Mouse (Mus musculus) c-Kit-negative CD71-positive TER-119-positive erythroid progenitor cells, embryonic 14.5 days (primary cell): ENCODE measurements around the gene Cenpb.

ENCODE experiments used
- DNase-seq: peaks from one replicate; pipeline ENCODE4 v3.0.0-alpha.2; 2013; ENCODE audit warnings: low read depth, low spot score

Gene Cenpb

GRCm38 (mm10) chr2:131200710-131201109 is 20.8 kb upstream of the Cenpb start:
- DNase-seq = no peak

GRCm38 (mm10) chr2:131196606-131197316 is 16.9 kb upstream of the Cenpb start:
- DNase-seq = no peak

GRCm38 (mm10) chr2:131191005-131191390 is 11.1 kb upstream of the Cenpb start:
- no peak for DNase-seq

- no peak for DNase-seq
Measured at GRCm38 (mm10) chr2:131190344-131191004, 10.6 kb upstream of the Cenpb start.

GRCm38 (mm10) chr2:131189521-131190309 is 9.8 kb upstream of the Cenpb start:
- DNase-seq = no peak

GRCm38 (mm10) chr2:131188311-131188710 is 8.4 kb upstream of the Cenpb start:
- DNase-seq = peak; percentile 69

DNA sequence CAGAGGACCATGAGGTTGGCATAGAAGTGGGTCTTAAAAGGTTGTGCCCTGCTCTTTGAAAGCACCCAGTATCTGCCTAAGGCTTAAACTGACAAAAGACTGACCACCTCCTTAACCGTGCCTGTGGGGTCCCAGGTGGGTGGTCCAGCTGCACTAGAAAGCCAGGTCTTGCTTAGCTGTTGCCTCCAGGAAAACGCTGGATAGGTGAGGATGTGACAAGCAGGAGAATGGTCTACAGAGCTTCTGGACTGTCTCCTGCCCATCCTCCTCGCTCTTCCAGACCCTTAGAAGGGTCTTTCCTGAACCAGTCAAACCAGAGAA is 7.7 kb upstream of the Cenpb start:
- DNase-seq = no peak

GRCm38 (mm10) chr2:131186771-131187601 is 7.1 kb upstream of the Cenpb start, which contains the start of the genes Cdc25b and Spef1:
Gene Cdc25b (plus strand): TSS chr2:131186949.
Gene Spef1 (minus strand): TSS chr2:131187282.
- DNase-seq = peak; percentile 84

DNA sequence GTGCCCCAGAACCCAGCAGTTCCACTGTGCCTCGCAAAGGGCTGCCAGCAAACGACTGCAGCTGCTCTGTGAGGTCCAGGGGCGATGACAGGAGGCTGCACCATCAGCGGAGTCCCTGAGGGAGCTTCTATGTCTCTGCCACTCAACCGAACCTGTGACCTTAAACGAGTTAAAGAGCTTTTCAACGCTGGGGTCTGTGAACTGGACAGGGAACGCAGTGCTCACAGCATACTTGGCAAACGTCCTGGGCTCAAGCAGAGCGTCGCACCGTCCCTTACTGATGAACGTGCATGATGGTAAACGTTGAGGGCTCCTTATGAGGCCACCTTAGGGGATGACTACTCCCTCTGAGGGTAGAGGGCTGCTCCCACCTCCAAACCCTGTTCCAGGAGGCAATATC is 6.5 kb upstream of the Cenpb start:
- DNase-seq = no peak

GRCm38 (mm10) chr2:131179246-131179886 is 501 bp downstream of the Cenpb start:
- DNase-seq = no peak

DNA sequence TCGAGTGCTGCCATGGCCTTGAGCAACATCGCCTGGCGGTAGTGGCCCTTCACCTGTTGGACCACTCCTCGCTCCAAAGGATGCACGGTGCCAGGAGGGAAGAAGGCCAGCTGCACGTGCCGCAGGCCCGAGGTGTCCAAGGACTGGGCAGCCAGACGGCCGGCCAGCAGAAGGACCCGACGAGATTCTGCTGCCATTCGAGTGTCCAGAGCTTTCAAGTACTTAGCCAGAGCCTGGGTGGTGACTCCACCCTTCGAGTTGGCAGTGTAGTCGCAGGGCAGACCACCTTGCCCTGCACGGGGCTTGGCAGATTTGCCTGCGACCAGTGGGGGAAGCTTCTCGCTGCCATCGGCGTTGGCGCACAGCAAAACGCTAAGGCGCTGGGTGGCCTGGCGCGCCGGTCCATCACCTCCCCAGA is 1.0 kb downstream of the Cenpb start:
- no peak for DNase-seq

DNA sequence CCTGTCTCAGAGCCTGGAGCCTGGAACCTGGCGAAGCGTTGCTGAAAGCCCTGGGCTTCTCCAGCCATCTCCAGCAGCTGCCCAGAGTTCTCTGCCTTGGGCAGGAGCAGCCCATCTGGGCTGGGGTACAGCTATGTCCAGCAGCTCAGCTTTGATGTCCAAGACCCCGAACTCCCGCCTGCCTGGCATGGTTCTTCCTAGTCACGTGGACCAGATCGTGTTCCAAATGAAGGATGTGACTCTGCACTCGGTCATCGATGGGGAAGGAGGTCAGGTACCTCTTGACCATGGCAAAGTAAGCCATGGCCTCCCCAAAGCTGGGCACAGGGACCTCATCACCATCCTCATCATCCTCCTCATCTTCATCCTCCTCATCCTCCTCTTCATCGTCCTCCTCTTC is 1.9 kb downstream of the Cenpb start:
- no peak for DNase-seq

DNA sequence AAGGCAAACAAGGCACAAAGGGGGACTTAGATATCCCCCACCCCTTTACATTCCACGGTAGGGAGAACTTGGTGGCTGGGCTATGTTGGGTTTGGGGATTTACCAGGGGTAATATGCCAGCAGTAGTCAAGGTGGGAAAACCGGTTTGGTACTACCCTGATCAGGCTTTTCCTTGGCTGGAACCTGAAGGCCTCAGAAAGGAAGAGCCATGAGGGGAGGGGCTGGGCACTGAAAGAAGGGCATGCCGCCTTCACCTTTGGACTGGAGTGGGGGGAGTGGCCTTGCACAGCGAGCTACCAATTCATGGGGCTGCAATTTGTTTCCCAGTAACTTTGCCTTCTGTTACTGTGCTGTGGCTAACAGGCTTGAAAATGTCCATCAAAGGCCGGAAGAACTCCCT is 3.4 kb downstream of the Cenpb start:
- no peak for DNase-seq

- DNase-seq = no peak
Measured at GRCm38 (mm10) chr2:131175945-131176309, 3.9 kb downstream of the Cenpb start.

DNA sequence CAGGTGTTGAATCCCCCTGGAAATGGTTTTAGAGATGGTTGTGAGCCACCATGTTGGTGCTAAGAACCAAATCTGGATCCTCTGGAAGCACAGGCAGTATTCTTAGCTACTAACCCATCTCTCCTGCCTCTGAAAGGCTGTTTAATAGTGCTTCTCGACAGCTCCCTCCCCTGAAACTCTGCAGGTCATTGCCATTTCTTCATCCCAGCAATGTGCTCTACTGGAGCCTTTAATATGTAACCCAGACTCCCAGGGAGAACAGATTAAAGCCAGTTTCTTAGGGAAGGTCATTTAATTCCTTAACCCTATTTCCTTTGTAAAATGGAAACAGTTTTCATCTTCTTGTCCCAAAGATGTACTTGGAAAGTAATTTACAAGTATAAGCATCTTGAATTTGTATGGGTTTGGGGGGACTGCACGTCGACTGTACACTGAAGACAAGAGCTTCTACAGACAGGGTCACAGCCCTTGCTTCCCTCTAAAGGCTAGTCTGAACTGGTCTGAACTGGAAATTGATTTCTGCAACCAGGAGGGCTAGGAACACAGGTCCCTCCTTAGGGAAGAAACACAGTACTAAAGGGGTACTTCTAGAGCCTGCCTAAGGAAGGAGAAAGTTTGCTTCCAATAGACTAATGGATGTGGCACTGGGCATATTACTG is 4.5 kb downstream of the Cenpb start:
- DNase-seq = no peak

DNA sequence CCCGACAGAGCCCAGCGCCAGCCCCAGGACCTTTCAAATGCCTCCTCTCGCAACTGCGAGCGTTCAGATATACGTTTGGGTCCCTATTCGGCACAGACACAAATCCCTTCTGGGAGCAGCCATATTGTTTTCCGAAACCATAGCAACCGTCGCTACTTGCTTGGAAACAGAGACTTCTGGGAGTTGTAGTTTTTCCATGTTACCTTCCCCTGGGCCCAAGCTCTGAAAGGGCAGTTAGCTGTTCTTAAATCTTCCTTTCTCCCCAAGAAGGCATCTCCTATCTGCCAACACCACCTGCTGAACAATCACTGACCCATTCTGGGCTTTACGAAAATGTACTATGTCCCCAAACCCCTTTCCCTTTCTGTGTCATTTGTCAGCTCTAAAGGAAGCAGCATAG is 5.2 kb downstream of the Cenpb start:
- peak; percentile 70 for DNase-seq

GRCm38 (mm10) chr2:131172322-131172721 is 7.5 kb downstream of the Cenpb start:
- no peak for DNase-seq

DNA sequence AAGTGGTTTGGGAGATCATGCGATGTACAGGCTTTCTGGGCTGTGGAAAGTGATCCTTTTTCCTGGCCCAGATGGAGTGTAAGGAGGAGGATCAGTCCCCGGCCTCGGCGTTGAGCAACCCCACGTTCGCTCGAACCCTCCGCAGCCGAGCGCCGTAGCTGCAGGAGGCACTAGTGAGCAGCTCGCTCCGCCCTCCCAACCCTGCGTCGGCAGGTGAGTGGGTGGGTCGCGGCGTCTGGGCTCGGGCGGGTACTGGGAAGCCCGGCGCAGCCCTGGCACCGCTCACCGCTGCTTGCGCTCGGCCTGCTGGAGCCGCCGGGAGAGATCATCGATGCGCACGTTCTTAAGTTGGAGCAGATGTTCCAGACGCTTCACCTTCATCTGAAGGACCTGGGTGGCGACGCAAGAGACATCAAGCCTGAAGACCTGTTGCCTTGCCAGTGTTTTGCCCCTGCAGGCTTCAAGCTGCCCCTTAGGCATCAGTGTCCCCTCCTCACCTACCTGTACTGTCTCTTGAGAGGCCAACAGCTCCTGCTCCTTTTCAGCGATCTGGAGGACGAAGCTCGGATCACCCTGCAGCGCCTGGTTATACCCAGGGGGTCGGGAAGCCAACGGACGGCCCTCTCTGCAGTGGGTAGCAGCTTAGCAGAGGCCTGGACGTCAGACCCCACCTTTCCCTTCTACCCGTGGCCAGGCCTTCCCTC is 8.3 kb downstream of the Cenpb start:
- no peak for DNase-seq

DNA sequence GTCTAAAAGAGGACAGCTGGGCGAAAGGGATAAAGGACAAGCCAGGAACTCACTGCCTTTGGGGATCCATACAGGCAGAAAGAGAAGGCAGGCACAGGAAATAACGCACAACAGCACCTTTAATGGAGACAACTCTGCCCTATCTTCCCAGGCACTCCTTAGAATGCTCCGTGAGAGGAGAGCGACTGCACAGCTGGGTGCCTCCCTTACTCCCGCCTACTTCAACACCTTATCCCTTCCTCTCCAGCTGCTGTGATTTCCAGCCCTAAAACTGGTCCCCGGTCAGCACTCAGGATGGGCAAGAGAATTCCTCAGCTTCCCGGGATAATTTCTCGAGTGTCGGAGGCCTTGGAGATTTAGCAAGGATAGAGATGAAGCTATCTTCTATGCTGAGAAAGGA is 8.9 kb downstream of the Cenpb start:
- DNase-seq = no peak

GRCm38 (mm10) chr2:131168914-131169313 is 11.0 kb downstream of the Cenpb start:
- no peak for DNase-seq
